Mouse (Mus musculus): ENCODE results near the gene Ddx17. TPM values are rescaled to one million over a fixed set of nuclear protein-coding genes. Genes with fewer than 3 reads are reported as not detected.

Ddx17 gene
- total RNA-seq, 2 experiments from 2014 or later, result 363 to 364 TPM

DNA sequence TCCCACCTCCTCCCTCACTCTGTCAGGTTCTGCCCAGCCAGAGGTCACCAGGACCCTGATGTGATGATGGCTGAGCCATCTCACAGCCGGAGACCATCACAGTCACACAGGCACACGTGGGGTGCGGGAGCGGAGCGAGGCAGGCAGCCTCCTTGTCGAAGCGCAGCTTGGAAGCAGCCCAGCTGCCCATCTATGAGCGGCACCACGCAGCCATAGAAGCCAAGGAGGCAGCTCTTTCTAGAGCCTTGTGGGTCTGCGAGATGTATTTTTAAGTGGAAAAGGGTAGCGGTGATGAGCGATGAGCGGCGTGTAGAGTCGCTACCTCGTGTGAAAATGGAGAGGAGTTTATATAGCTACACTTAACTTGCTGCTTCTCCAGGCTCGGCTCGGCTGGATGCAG lies 53.0 kb downstream of the Ddx17 start:
- intact Hi-C loops (cut with DNase I), result no loop called here

DNA sequence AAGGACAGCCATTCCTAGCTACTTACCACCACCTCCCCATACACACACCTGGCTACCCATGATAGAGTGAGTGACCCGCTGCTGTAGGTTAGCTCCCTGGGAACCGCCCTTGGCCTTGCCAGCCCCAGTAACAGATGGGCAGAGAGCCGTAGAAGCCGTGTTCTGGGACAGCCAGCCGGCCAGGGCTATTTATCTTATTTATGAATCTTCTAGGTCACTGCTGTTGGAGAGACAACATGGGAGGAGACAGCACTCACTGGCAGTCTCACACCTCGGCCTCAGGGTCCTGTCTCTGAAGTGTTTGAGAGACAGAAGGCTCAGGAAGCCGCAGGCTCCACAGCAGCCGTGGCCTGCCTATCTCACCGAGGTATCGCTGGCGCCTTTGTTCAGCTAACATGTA lies 57.1 kb downstream of the Ddx17 start:
- intact Hi-C loops (cut with DNase I), result no loop called here
- DNase-seq (ENCODE audit: low spot score in 2 of 2), result no peak

More for the DNA sequence above, 53.0 kb downstream of the Ddx17 start:
- DNase-seq (ENCODE audit: low spot score in 2 of 2), result peak; percentile 62 to 75

GRCm38 (mm10) chr15:79481181-79481688 lies 65.3 kb downstream of the Ddx17 start:
- intact Hi-C loops (cut with DNase I), result no loop called here
- no peak for DNase-seq (ENCODE audit: low spot score in 2 of 2)

Small RNA genes within 50 kb of the gene (microRNA-seq; reads per million reads assigned to microRNA genes)
- 0 reads per million in 2 experiments for gene Gm27903

Other genes starting within 250 kb of the Ddx17 start
- gene Pla2g6, start 218.4 kb downstream of the Ddx17 start, total RNA-seq (2021), result 10 to 100 TPM; 21.5 to 23.0 TPM
- 1 to 10 TPM; 1.4 to 2.6 TPM for gene Maff, start 200.1 kb downstream of the Ddx17 start, total RNA-seq (2021)
- 10 to 100 TPM; 56.2 to 56.8 TPM for gene Tmem184b, start 143.2 kb downstream of the Ddx17 start, total RNA-seq (2021)
- 100 to 1,000 TPM; 142 to 166 TPM for gene Csnk1e, start 91.2 kb downstream of the Ddx17 start, total RNA-seq (2021)
- 100 to 1,000 TPM; 166 to 177 TPM for gene Kcnj4, start 41.5 kb downstream of the Ddx17 start, total RNA-seq (2021)
- 1 to 10 TPM; 1.3 to 1.6 TPM for gene Kdelr3, start 30.3 kb downstream of the Ddx17 start, total RNA-seq (2021)
- gene Dmc1, start 58.4 kb upstream of the Ddx17 start, total RNA-seq (2021), result under 1 TPM; 0.59 to 0.87 TPM
- gene Fam227a, start 112.2 kb upstream of the Ddx17 start, total RNA-seq (2021), result 10 to 100 TPM in 1 of 2 experiments, 1 to 10 TPM in 1; 7.0 to 12.4 TPM
- gene Cby1, start 112.5 kb upstream of the Ddx17 start, total RNA-seq (2021), result 10 to 100 TPM; 65.3 to 69.2 TPM
- 10 to 100 TPM; 97.8 to 99.7 TPM for gene Tomm22, start 124.1 kb upstream of the Ddx17 start, total RNA-seq (2021)
- 10 to 100 TPM; 56.1 to 66.2 TPM for gene Josd1, start 141.2 kb upstream of the Ddx17 start, total RNA-seq (2021)
- 10 to 100 TPM; 44.1 to 44.7 TPM for gene Gtpbp1, start 144.1 kb upstream of the Ddx17 start, total RNA-seq (2021)
- gene Sun2, start 195.8 kb upstream of the Ddx17 start, total RNA-seq (2021), result 10 to 100 TPM; 24.8 to 25.3 TPM
- 10 to 100 TPM; 37.5 to 39.7 TPM for gene Dnal4, start 231.1 kb upstream of the Ddx17 start, total RNA-seq (2021)

Measured in left cerebral cortex, postnatal 14 days (tissue).